Mouse (Mus musculus): ENCODE data around the gene Vmn1r219.
"Not testable (repeated sequence)": the region's sequence is repeated elsewhere in the genome, so short reads cannot be mapped to it uniquely, and the experiment has no call there.

The Vmn1r219 gene

DNA sequence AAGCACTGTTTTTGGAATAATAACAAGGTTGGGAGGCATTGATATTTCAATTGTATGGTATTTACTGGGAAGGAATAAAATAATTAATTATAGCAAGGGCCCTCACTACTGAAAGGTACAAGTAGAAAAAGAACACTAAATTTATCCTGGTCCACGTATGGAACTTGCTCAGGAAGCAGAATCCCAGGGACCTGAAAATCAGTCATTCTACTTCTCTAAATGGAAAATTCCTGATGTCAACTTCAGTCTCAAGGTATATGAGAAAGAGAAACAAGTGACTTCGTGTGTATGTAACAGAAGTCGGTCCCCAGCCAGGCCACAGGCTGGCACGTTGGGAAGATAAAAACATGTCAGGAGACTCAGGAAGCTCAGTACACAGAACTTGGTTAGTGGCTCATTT is at the start of gene Vmn1r219:
TSS of gene Vmn1r219 (plus strand) at position 301 of the 400 bp plus-strand sequence.
- no peak for DNase-seq

DNA sequence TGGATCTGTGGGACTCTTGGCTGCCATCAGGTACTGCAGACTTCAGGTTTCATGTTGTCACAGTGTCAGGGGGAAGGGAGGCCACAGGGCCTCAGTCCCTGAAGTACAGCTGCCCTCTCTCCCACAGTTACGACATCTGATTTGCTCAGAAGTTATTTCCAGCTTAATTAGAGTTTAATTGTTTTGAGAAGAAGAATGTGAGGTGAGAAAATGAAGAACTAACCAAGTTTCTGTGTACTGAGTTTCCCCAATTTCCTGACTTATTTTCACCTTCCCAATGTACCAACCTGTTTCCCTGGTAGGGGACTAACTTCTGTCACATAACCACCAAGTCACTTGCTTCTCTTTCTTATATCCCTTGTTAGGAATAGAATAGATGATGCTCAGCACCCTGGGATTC is 41.0 kb upstream of the Vmn1r219 start, which contains the start of gene Vmn1r217:
TSS of gene Vmn1r217 (minus strand) at position 101 of the 400 bp plus-strand sequence.
- not testable (repeated sequence) for DNase-seq

GRCm38 (mm10) chr13:23120611-23121010 is 38.5 kb upstream of the Vmn1r219 start:
- no peak for DNase-seq

GRCm38 (mm10) chr13:23133099-23133498 is 26.0 kb upstream of the Vmn1r219 start, which contains the start of gene Vmn1r218:
Gene Vmn1r218 (plus strand): TSS chr13:23133155.
- DNase-seq: no peak

- DNase-seq: no peak
Measured at GRCm38 (mm10) chr13:23133501-23133900, 25.6 kb upstream of the Vmn1r219 start.

GRCm38 (mm10) chr13:23138880-23139279 is 20.2 kb upstream of the Vmn1r219 start:
- peak; percentile 22 to 27 for DNase-seq

- peak in 1 of 2 experiments; percentile 6 for DNase-seq
Measured at GRCm38 (mm10) chr13:23157848-23158247, 1.3 kb upstream of the Vmn1r219 start.

GRCm38 (mm10) chr13:23166471-23166870 is 7.4 kb downstream of the Vmn1r219 start:
- not testable (repeated sequence) for DNase-seq

GRCm38 (mm10) chr13:23187875-23188274 is 28.8 kb downstream of the Vmn1r219 start, which contains the start of gene Vmn1r220:
Gene Vmn1r220 (minus strand): TSS chr13:23187975.
- DNase-seq: no peak

- DNase-seq: not testable (repeated sequence)
Measured at GRCm38 (mm10) chr13:23203885-23204284, 44.8 kb downstream of the Vmn1r219 start.

GRCm38 (mm10) chr13:23213827-23214226 is 54.7 kb downstream of the Vmn1r219 start, which contains the start of gene Vmn1r221:
Gene Vmn1r221 (plus strand): TSS chr13:23214127.
- not testable (repeated sequence) for DNase-seq
